Mouse (Mus musculus): ENCODE measurements around the gene Foxj1. TPM values are rescaled to one million over a fixed set of nuclear protein-coding genes. Genes with fewer than 3 reads are reported as not detected.

Gene Foxj1
- polyA plus RNA-seq, 1 experiment from 2014 or later: 13.7 TPM

DNA sequence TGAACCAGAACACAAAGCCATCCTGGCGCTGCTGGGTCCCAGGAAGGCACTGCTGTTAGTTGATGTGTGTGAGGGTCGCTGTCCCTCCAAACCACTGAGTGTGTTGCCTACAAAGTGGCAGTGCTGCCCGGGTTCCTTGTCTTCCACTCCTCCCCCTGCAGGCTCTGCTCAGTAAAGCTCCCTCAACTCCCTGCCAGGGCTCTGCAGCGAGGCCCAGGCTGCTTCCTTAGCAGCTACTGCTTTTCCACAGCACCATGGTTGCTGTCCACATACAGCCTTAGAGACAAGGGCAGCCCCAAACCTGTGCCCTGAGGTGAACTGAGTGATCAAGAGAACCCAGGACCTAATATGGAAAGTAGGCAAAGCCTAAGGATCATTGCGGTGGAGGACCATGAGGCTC lies 47.8 kb downstream of the Foxj1 start:
- DNase-seq (ENCODE audit: low spot score) (no peak), ATAC-seq (ENCODE audit: low read depth) (no peak)
- no peak overlapping the region for H3K9ac ChIP-seq (ENCODE audit: low read depth, low read length)
- no peak overlapping the region for H3K27ac ChIP-seq (replicated peaks; ENCODE audit: low read depth, low read length)
- no peak overlapping the region for H3K4me3 ChIP-seq (ENCODE audit: low read depth, low read length)
- H3K9me3 ChIP-seq (ENCODE audit: control insufficient read depth, low read length): no peaks in the 10 kb centered on the region
- peaks cover 32% of the 10 kb centered on the region for H3K27me3 ChIP-seq (replicated peaks; ENCODE audit: control insufficient read depth, insufficient read depth, low read length)
- H3K4me1 ChIP-seq (ENCODE audit: control insufficient read depth, insufficient read depth, low read length): peaks cover 6% of the 10 kb centered on the region
- 68% methylated on average over 5 of the region's 5 CpGs for WGBS
- no peak overlapping the region for H3K4me2 ChIP-seq (ENCODE audit: low read depth, low read length)
- peaks cover 48% of the 10 kb centered on the region for H3K36me3 ChIP-seq (ENCODE audit: control insufficient read depth, insufficient read depth, low read length)

- Histone ChIP-seq H3K9ac (ENCODE audit: low read depth, low read length) (no peak overlapping the region), H3K36me3 (ENCODE audit: control insufficient read depth, insufficient read depth, low read length) (peaks cover 32% of the 10 kb centered on the region), H3K27ac (replicated peaks; ENCODE audit: low read depth, low read length) (no peak overlapping the region), H3K9me3 (ENCODE audit: control insufficient read depth, low read length) (no peaks in the 10 kb centered on the region), H3K4me3 (ENCODE audit: low read depth, low read length) (no peak overlapping the region), H3K27me3 (replicated peaks; ENCODE audit: control insufficient read depth, insufficient read depth, low read length) (peaks cover 47% of the 10 kb centered on the region), H3K4me2 (ENCODE audit: low read depth, low read length) (no peak overlapping the region), H3K4me1 (ENCODE audit: control insufficient read depth, insufficient read depth, low read length) (peaks cover 16% of the 10 kb centered on the region)
- ATAC-seq (ENCODE audit: low read depth) (peak; percentile 86), DNase-seq (ENCODE audit: low spot score) (peak; percentile 83)
- 75% methylated on average over 7 of the region's 7 CpGs for whole genome bisulfite sequencing
These were observed 49.4 kb downstream of the Foxj1 start for GRCm38 (mm10) chr11:116285770-116286191.

DNA sequence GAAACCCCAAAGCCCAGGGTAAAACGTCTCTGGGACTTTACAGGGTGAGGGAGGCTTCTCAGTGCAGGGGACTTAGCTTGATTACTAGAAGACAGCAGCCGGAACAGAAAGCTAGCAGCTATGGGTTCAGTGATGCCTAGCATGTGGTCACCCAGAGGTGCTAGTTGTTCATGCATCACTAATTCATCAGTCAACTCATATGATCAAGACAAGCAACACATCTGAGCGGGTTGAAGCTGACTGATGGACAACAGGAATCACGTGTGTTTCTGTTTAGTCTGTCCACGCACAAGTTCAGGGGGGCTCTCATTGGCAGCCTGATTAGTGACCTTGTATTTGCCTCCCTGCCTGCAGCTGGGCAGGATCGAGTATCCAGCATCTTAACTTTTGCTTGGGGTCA lies 51.2 kb downstream of the Foxj1 start:
- Histone ChIP-seq H3K36me3 (ENCODE audit: control insufficient read depth, insufficient read depth, low read length) (peaks cover 14% of the 10 kb centered on the region), H3K27ac (replicated peaks; ENCODE audit: low read depth, low read length) (no peak overlapping the region), H3K4me3 (ENCODE audit: low read depth, low read length) (no peak overlapping the region), H3K27me3 (replicated peaks; ENCODE audit: control insufficient read depth, insufficient read depth, low read length) (peaks cover 60% of the 10 kb centered on the region), H3K9me3 (ENCODE audit: control insufficient read depth, low read length) (no peaks in the 10 kb centered on the region), H3K9ac (ENCODE audit: low read depth, low read length) (no peak overlapping the region), H3K4me2 (ENCODE audit: low read depth, low read length) (no peak overlapping the region), H3K4me1 (ENCODE audit: control insufficient read depth, insufficient read depth, low read length) (peaks cover 16% of the 10 kb centered on the region)
- ATAC-seq (ENCODE audit: low read depth) (no peak), DNase-seq (ENCODE audit: low spot score) (no peak)
- WGBS: 33% methylated on average over 6 of the region's 6 CpGs

DNA sequence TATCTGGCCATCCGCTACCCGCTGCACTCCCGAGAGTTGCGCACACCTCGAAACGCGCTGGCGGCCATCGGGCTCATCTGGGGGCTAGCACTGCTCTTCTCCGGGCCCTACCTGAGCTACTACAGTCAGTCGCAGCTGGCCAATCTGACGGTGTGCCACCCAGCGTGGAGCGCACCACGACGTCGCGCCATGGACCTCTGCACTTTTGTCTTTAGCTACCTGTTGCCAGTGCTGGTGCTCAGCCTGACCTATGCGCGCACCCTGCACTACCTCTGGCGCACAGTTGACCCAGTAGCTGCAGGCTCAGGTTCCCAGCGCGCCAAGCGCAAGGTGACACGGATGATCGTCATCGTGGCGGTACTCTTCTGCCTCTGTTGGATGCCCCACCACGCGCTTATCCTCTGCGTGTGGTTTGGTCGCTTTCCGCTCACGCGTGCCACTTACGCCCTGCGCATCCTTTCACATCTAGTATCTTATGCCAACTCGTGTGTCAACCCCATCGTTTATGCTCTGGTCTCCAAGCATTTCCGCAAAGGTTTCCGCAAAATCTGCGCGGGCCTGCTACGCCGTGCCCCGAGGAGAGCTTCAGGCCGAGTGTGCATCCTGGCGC lies 52.2 kb downstream of the Foxj1 start:
- no peaks in the 10 kb centered on the region for H3K9me3 ChIP-seq (ENCODE audit: control insufficient read depth, low read length)
- peak overlapping the region; percentile 14; the same call in 1 of the 2 replicates for H3K4me3 ChIP-seq (ENCODE audit: low read depth, low read length)
- peak overlapping the region; percentile 16; the same call in 1 of the 2 replicates for H3K4me2 ChIP-seq (ENCODE audit: low read depth, low read length)
- H3K9ac ChIP-seq (ENCODE audit: low read depth, low read length): no peak overlapping the region
- peaks cover 4% of the 10 kb centered on the region; the same call in 1 of the 2 replicates for H3K36me3 ChIP-seq (ENCODE audit: control insufficient read depth, insufficient read depth, low read length)
- peaks cover 16% of the 10 kb centered on the region for H3K4me1 ChIP-seq (ENCODE audit: control insufficient read depth, insufficient read depth, low read length)
- H3K27ac ChIP-seq (replicated peaks; ENCODE audit: low read depth, low read length): no peak overlapping the region
- H3K27me3 ChIP-seq (replicated peaks; ENCODE audit: control insufficient read depth, insufficient read depth, low read length): peaks cover 60% of the 10 kb centered on the region
- 13% methylated on average over 46 of the region's 48 CpGs for WGBS
- DNase-seq (ENCODE audit: low spot score) (no peak), ATAC-seq (ENCODE audit: low read depth) (no peak)

- H3K9me3 ChIP-seq (ENCODE audit: control insufficient read depth, low read length): no peaks in the 10 kb centered on the region
- H3K27ac ChIP-seq (replicated peaks; ENCODE audit: low read depth, low read length): no peak overlapping the region
- peaks cover 60% of the 10 kb centered on the region for H3K27me3 ChIP-seq (replicated peaks; ENCODE audit: control insufficient read depth, insufficient read depth, low read length)
- peak; percentile 17 for DNase-seq (ENCODE audit: low spot score)
- peak overlapping the region; percentile 57 for H3K4me2 ChIP-seq (ENCODE audit: low read depth, low read length)
- H3K9ac ChIP-seq (ENCODE audit: low read depth, low read length): no peak overlapping the region
- peak overlapping the region; percentile 31 for H3K4me3 ChIP-seq (ENCODE audit: low read depth, low read length)
- H3K36me3 ChIP-seq (ENCODE audit: control insufficient read depth, insufficient read depth, low read length): no peaks in the 10 kb centered on the region
- ATAC-seq (ENCODE audit: low read depth): no peak
- peaks cover 16% of the 10 kb centered on the region for H3K4me1 ChIP-seq (ENCODE audit: control insufficient read depth, insufficient read depth, low read length)
- 3% methylated on average over 11 of the region's 11 CpGs for WGBS
These were observed 53.1 kb downstream of the Foxj1 start for GRCm38 (mm10) chr11:116282089-116282488.

- Histone ChIP-seq H3K9me3 (ENCODE audit: control insufficient read depth, low read length) (no peaks in the 10 kb centered on the region), H3K4me1 (ENCODE audit: control insufficient read depth, insufficient read depth, low read length) (peaks cover 16% of the 10 kb centered on the region), H3K36me3 (ENCODE audit: control insufficient read depth, insufficient read depth, low read length) (no peaks in the 10 kb centered on the region), H3K27ac (replicated peaks; ENCODE audit: low read depth, low read length) (no peak overlapping the region), H3K4me3 (ENCODE audit: low read depth, low read length) (peak overlapping the region; percentile 31), H3K9ac (ENCODE audit: low read depth, low read length) (peak overlapping the region; percentile 54), H3K27me3 (replicated peaks; ENCODE audit: control insufficient read depth, insufficient read depth, low read length) (peaks cover 60% of the 10 kb centered on the region), H3K4me2 (ENCODE audit: low read depth, low read length) (peak overlapping the region; percentile 57)
- no peak for ATAC-seq (ENCODE audit: low read depth)
- no peak for DNase-seq (ENCODE audit: low spot score)
- 1% methylated on average over 18 of the region's 18 CpGs for WGBS
These were observed 53.5 kb downstream of the Foxj1 start for GRCm38 (mm10) chr11:116281671-116282070.

- H3K4me1 ChIP-seq (ENCODE audit: control insufficient read depth, insufficient read depth, low read length): peaks cover 16% of the 10 kb centered on the region
- ATAC-seq (ENCODE audit: low read depth): no peak
- peak within 1 kb of the TSS; percentile 57 for H3K4me2 ChIP-seq (ENCODE audit: low read depth, low read length)
- H3K9me3 ChIP-seq (ENCODE audit: control insufficient read depth, low read length): no peaks in the 10 kb centered on the region
- H3K4me3 ChIP-seq (ENCODE audit: low read depth, low read length): peak within 1 kb of the TSS; percentile 31
- peaks cover 60% of the 10 kb centered on the region for H3K27me3 ChIP-seq (replicated peaks; ENCODE audit: control insufficient read depth, insufficient read depth, low read length)
- WGBS: 7% methylated on average over 42 of the region's 48 CpGs
- H3K9ac ChIP-seq (ENCODE audit: low read depth, low read length): peak within 1 kb of the TSS; percentile 54
- no peak within 1 kb of the TSS for H3K27ac ChIP-seq (replicated peaks; ENCODE audit: low read depth, low read length)
- H3K36me3 ChIP-seq (ENCODE audit: control insufficient read depth, insufficient read depth, low read length): no peaks in the 10 kb centered on the region
- DNase-seq (ENCODE audit: low spot score): no peak
These were observed 54.2 kb downstream of the Foxj1 start, which contains the start of gene Galr2 for GRCm38 (mm10) chr11:116280751-116281663. Galr2 (plus strand) TSS chr11:116280939.

Data from embryonic facial prominence, embryonic 14.5 days (tissue).